Mouse (Mus musculus) ES-Bruce4 (cell line): ENCODE data around the gene Kcns3.

Experiments
- CTCF ChIP-seq: IDR thresholded peaks from one replicate; pipeline ENCODE4 v1.8.1; 2011; ENCODE audit warnings: low read depth, low read length
- EP300 ChIP-seq: IDR thresholded peaks from 2 replicates; pipeline ENCODE4 v1.6.1; 2011; ENCODE audit warnings: low read depth, low read length; ENCODE audit not compliant: insufficient read depth
- POLR2A ChIP-seq: IDR thresholded peaks from one replicate; pipeline ENCODE4 v1.8.1; 2011; ENCODE audit warnings: low read length; ENCODE audit not compliant: insufficient read depth

GRCm38 (mm10) chr12:11195031-11195430, 44.2 kb upstream of the Kcns3 start:
- TF ChIP-seq POLR2A: no peak
- no peak for TF ChIP-seq EP300
- TF ChIP-seq CTCF: no peak
